Mouse (Mus musculus) CD4-positive helper T cell, adult 2 months (primary cell): ENCODE data around the gene Gapdhs.
"Not testable (repeated sequence)": the region's sequence is repeated elsewhere in the genome, so short reads cannot be mapped to it uniquely, and the experiment has no call there.

ENCODE experiments used
- DNase-seq: peaks from one replicate; pipeline ENCODE4 v3.0.0-alpha.2; 2012; ENCODE audit warnings: low read depth, missing footprints, low spot score

Gene Gapdhs

GRCm38 (mm10) chr7:30743617-30744016, at the start of gene Gapdhs:
Gene Gapdhs (minus strand): TSS chr7:30743681.
- DNase-seq = not testable (repeated sequence)

GRCm38 (mm10) chr7:30791921-30792320, 48.4 kb upstream of the Gapdhs start:
- DNase-seq = no peak

GRCm38 (mm10) chr7:30790141-30790540, 46.7 kb upstream of the Gapdhs start:
- DNase-seq = no peak

GRCm38 (mm10) chr7:30787377-30788022, 44.0 kb upstream of the Gapdhs start, which contains the start of gene Krtdap:
Gene Krtdap (plus strand): TSS chr7:30787896.
- DNase-seq = no peak

- DNase-seq = no peak
These were observed 42.5 kb upstream of the Gapdhs start for GRCm38 (mm10) chr7:30785721-30786546.

- DNase-seq = no peak
These were observed 41.7 kb upstream of the Gapdhs start for GRCm38 (mm10) chr7:30785154-30785553.

GRCm38 (mm10) chr7:30782658-30783057, 39.2 kb upstream of the Gapdhs start:
- DNase-seq = no peak

- DNase-seq = peak; percentile 42
These were observed 38.3 kb upstream of the Gapdhs start for GRCm38 (mm10) chr7:30781792-30782191.

GRCm38 (mm10) chr7:30777911-30778310, 34.4 kb upstream of the Gapdhs start:
- DNase-seq = no peak

- DNase-seq = no peak
These were observed 33.6 kb upstream of the Gapdhs start for GRCm38 (mm10) chr7:30777081-30777579.

- no peak for DNase-seq
These were observed 32.6 kb upstream of the Gapdhs start for GRCm38 (mm10) chr7:30776104-30776503.

GRCm38 (mm10) chr7:30769236-30769635, 25.8 kb upstream of the Gapdhs start:
- no peak for DNase-seq

- DNase-seq = no peak
These were observed 22.9 kb upstream of the Gapdhs start for GRCm38 (mm10) chr7:30766408-30766807.

- DNase-seq = no peak
These were observed 21.7 kb upstream of the Gapdhs start for GRCm38 (mm10) chr7:30765173-30765572.

GRCm38 (mm10) chr7:30763456-30763855, 20.0 kb upstream of the Gapdhs start, which contains the start of gene Dmkn:
Gene Dmkn (plus strand): TSS chr7:30763756.
- DNase-seq = no peak

- DNase-seq = no peak
These were observed 18.4 kb upstream of the Gapdhs start for GRCm38 (mm10) chr7:30761769-30762352.

GRCm38 (mm10) chr7:30758853-30759252, 15.4 kb upstream of the Gapdhs start:
- no peak for DNase-seq

GRCm38 (mm10) chr7:30757001-30757400, 13.5 kb upstream of the Gapdhs start:
- no peak for DNase-seq

- DNase-seq = no peak
These were observed 7.7 kb upstream of the Gapdhs start, which contains the start of gene Sbsn for GRCm38 (mm10) chr7:30751086-30751669. Gene Sbsn (plus strand): TSS chr7:30751471.

- DNase-seq = no peak
These were observed 6.5 kb upstream of the Gapdhs start for GRCm38 (mm10) chr7:30749824-30750606.
